Mouse (Mus musculus): ENCODE results near the gene Mrpl44. TPM values are rescaled to one million over a fixed set of nuclear protein-coding genes. Genes with fewer than 3 reads are reported as not detected.

Gene Mrpl44
- polyA plus RNA-seq, 1 experiment = 36.2 TPM

DNA sequence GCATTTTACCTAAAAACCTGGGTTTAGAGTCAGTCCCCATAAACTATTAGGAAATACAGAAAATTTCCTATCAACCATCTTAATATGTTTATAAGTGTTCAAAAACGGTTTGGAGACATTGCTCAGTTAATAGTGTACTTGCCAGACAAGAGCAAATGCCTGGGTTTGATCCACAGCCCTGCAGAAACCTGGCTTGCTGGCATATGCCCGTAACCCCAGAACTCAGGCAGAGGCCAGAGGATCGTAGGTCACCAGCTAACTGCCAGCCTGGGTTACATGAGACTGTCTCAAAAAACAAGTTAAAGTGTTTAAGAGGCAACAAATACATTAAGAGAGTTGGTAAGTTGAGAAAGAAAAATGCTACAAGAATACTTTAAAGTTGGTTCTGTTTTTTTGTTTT, 20.9 kb upstream of the Mrpl44 start:
- TF ChIP-seq CTCF (IDR thresholded peaks at IDR 0.05; ENCODE audit: low read depth, low read length) (no peak), EP300 (IDR thresholded peaks at IDR 0.05; ENCODE audit: insufficient read depth, low read depth, low read length) (no peak), POLR2A (IDR thresholded peaks at IDR 0.05; ENCODE audit: insufficient read depth, low read length) (no peak)
- H3K9me3 ChIP-seq (replicated peaks; ENCODE audit: control insufficient read depth, insufficient read depth, low read length, poor library complexity, severe bottlenecking) = no peaks in the 10 kb centered on the region
- H3K27me3 ChIP-seq (ENCODE audit: control insufficient read depth, insufficient read depth, low read length, poor library complexity, severe bottlenecking) = no peaks in the 10 kb centered on the region
- no peaks in the 10 kb centered on the region for H3K36me3 ChIP-seq (ENCODE audit: control insufficient read depth, insufficient read depth, low read length, poor library complexity, severe bottlenecking)
- H3K27ac ChIP-seq (ENCODE audit: insufficient read depth, low read length) = no peak overlapping the region
- no peak overlapping the region for H3K9ac ChIP-seq (ENCODE audit: low read depth, poor library complexity, severe bottlenecking)
- no peaks in the 10 kb centered on the region for H3K4me1 ChIP-seq (ENCODE audit: control insufficient read depth, insufficient read depth, low read length)
- H3K4me3 ChIP-seq (ENCODE audit: low read depth, low read length) = no peak overlapping the region

GRCm38 (mm10) chr1:79755376-79755775, 20.4 kb upstream of the Mrpl44 start:
- Histone ChIP-seq H3K4me3 (ENCODE audit: low read depth, low read length) (no peak overlapping the region), H3K27me3 (ENCODE audit: control insufficient read depth, insufficient read depth, low read length, poor library complexity, severe bottlenecking) (no peaks in the 10 kb centered on the region), H3K27ac (ENCODE audit: insufficient read depth, low read length) (no peak overlapping the region), H3K9me3 (replicated peaks; ENCODE audit: control insufficient read depth, insufficient read depth, low read length, poor library complexity, severe bottlenecking) (no peaks in the 10 kb centered on the region), H3K4me1 (ENCODE audit: control insufficient read depth, insufficient read depth, low read length) (no peaks in the 10 kb centered on the region), H3K9ac (ENCODE audit: low read depth, poor library complexity, severe bottlenecking) (no peak overlapping the region), H3K36me3 (ENCODE audit: control insufficient read depth, insufficient read depth, low read length, poor library complexity, severe bottlenecking) (no peaks in the 10 kb centered on the region)
- no peak for TF ChIP-seq CTCF (IDR thresholded peaks at IDR 0.05; ENCODE audit: low read depth, low read length)
- no peak for TF ChIP-seq POLR2A (IDR thresholded peaks at IDR 0.05; ENCODE audit: insufficient read depth, low read length)
- TF ChIP-seq EP300 (IDR thresholded peaks at IDR 0.05; ENCODE audit: insufficient read depth, low read depth, low read length) = no peak

DNA sequence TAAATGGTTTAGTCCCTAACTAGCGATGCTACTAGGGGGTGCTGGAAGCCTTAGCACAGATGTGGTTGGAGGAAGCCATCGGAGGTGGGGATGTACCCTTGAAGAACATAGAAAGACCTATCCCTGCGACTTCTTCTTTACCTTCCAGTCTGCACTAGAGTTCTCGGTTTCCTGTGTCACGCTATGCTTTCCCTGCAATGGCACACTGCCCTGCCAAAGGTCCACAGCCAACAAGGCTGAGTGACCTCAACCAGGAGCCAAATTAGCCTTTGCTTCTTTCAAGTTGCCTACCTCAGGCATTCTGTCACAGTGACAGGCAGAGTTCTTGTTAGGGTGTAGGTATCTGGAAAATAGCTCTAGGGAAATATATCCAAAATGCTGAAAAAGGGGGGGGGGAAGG, 19.4 kb upstream of the Mrpl44 start:
- H3K4me3 ChIP-seq (ENCODE audit: low read depth, low read length) = no peak overlapping the region
- no peak overlapping the region for H3K27ac ChIP-seq (ENCODE audit: insufficient read depth, low read length)
- no peaks in the 10 kb centered on the region for H3K4me1 ChIP-seq (ENCODE audit: control insufficient read depth, insufficient read depth, low read length)
- H3K9me3 ChIP-seq (replicated peaks; ENCODE audit: control insufficient read depth, insufficient read depth, low read length, poor library complexity, severe bottlenecking) = no peaks in the 10 kb centered on the region
- no peak overlapping the region for H3K9ac ChIP-seq (ENCODE audit: low read depth, poor library complexity, severe bottlenecking)
- H3K36me3 ChIP-seq (ENCODE audit: control insufficient read depth, insufficient read depth, low read length, poor library complexity, severe bottlenecking) = no peaks in the 10 kb centered on the region
- TF ChIP-seq POLR2A (IDR thresholded peaks at IDR 0.05; ENCODE audit: insufficient read depth, low read length) (no peak), EP300 (IDR thresholded peaks at IDR 0.05; ENCODE audit: insufficient read depth, low read depth, low read length) (no peak), CTCF (IDR thresholded peaks at IDR 0.05; ENCODE audit: low read depth, low read length) (no peak)
- no peaks in the 10 kb centered on the region for H3K27me3 ChIP-seq (ENCODE audit: control insufficient read depth, insufficient read depth, low read length, poor library complexity, severe bottlenecking)

DNA sequence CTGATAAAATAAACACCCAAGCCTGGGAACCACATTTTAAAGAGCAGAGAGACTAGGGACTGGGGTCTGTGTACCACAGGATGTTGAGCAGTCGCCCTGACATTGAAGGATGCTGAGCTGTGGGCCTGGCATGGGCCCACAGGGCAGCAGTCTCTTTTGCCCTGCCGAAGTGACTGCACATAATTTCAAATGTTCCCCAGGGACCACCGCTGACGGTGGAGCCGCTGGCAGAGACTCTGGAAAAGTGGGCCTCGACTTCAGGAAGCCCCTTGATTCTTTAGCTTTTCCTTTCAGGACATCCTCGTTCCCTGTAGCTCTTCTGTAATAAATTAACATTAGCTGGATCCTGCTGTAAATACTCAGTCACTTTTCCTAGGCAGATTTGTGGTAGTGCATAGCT, 18.7 kb upstream of the Mrpl44 start:
- TF ChIP-seq CTCF (IDR thresholded peaks at IDR 0.05; ENCODE audit: low read depth, low read length) (no peak), POLR2A (IDR thresholded peaks at IDR 0.05; ENCODE audit: insufficient read depth, low read length) (no peak), EP300 (IDR thresholded peaks at IDR 0.05; ENCODE audit: insufficient read depth, low read depth, low read length) (no peak)
- H3K4me1 ChIP-seq (ENCODE audit: control insufficient read depth, insufficient read depth, low read length) = no peaks in the 10 kb centered on the region
- no peaks in the 10 kb centered on the region for H3K9me3 ChIP-seq (replicated peaks; ENCODE audit: control insufficient read depth, insufficient read depth, low read length, poor library complexity, severe bottlenecking)
- H3K36me3 ChIP-seq (ENCODE audit: control insufficient read depth, insufficient read depth, low read length, poor library complexity, severe bottlenecking) = no peaks in the 10 kb centered on the region
- H3K27me3 ChIP-seq (ENCODE audit: control insufficient read depth, insufficient read depth, low read length, poor library complexity, severe bottlenecking) = no peaks in the 10 kb centered on the region
- H3K4me3 ChIP-seq (ENCODE audit: low read depth, low read length) = no peak overlapping the region
- H3K27ac ChIP-seq (ENCODE audit: insufficient read depth, low read length) = no peak overlapping the region
- no peak overlapping the region for H3K9ac ChIP-seq (ENCODE audit: low read depth, poor library complexity, severe bottlenecking)

GRCm38 (mm10) chr1:79757597-79757996, 18.2 kb upstream of the Mrpl44 start:
- Histone ChIP-seq H3K9me3 (replicated peaks; ENCODE audit: control insufficient read depth, insufficient read depth, low read length, poor library complexity, severe bottlenecking) (no peaks in the 10 kb centered on the region), H3K27ac (ENCODE audit: insufficient read depth, low read length) (no peak overlapping the region), H3K4me3 (ENCODE audit: low read depth, low read length) (no peak overlapping the region), H3K36me3 (ENCODE audit: control insufficient read depth, insufficient read depth, low read length, poor library complexity, severe bottlenecking) (no peaks in the 10 kb centered on the region), H3K27me3 (ENCODE audit: control insufficient read depth, insufficient read depth, low read length, poor library complexity, severe bottlenecking) (no peaks in the 10 kb centered on the region), H3K9ac (ENCODE audit: low read depth, poor library complexity, severe bottlenecking) (no peak overlapping the region), H3K4me1 (ENCODE audit: control insufficient read depth, insufficient read depth, low read length) (peaks cover 2% of the 10 kb centered on the region)
- no peak for TF ChIP-seq CTCF (IDR thresholded peaks at IDR 0.05; ENCODE audit: low read depth, low read length)
- no peak for TF ChIP-seq EP300 (IDR thresholded peaks at IDR 0.05; ENCODE audit: insufficient read depth, low read depth, low read length)
- TF ChIP-seq POLR2A (IDR thresholded peaks at IDR 0.05; ENCODE audit: insufficient read depth, low read length) = no peak

DNA sequence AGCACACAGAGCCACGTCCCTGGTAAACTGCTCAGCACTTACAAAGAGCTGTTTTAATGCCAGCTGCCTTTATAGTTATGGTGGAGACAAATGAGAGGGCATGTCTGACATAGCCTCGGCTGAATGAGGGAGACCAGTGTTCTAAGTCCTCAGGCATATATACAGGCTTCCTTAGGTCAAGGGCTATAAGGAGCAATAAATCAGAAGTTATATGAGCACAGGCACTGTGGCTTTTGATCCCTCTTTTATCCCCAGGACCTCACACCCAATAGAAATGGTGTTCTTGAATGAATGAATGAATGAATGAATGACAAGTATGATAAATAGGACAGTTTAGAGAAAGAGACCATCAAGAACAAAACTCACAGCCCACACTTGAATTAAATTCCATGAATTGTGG, 16.8 kb upstream of the Mrpl44 start:
- no peaks in the 10 kb centered on the region for H3K27me3 ChIP-seq (ENCODE audit: control insufficient read depth, insufficient read depth, low read length, poor library complexity, severe bottlenecking)

More for the DNA sequence above, 16.8 kb upstream of the Mrpl44 start:
- H3K27ac ChIP-seq (ENCODE audit: insufficient read depth, low read length) = no peak overlapping the region
- no peaks in the 10 kb centered on the region for H3K9me3 ChIP-seq (replicated peaks; ENCODE audit: control insufficient read depth, insufficient read depth, low read length, poor library complexity, severe bottlenecking)
- peaks cover 2% of the 10 kb centered on the region for H3K4me1 ChIP-seq (ENCODE audit: control insufficient read depth, insufficient read depth, low read length)
- TF ChIP-seq CTCF (IDR thresholded peaks at IDR 0.05; ENCODE audit: low read depth, low read length) = no peak
- TF ChIP-seq POLR2A (IDR thresholded peaks at IDR 0.05; ENCODE audit: insufficient read depth, low read length) = no peak
- TF ChIP-seq EP300 (IDR thresholded peaks at IDR 0.05; ENCODE audit: insufficient read depth, low read depth, low read length) = no peak
- no peak overlapping the region for H3K4me3 ChIP-seq (ENCODE audit: low read depth, low read length)
- H3K36me3 ChIP-seq (ENCODE audit: control insufficient read depth, insufficient read depth, low read length, poor library complexity, severe bottlenecking) = no peaks in the 10 kb centered on the region
- no peak overlapping the region for H3K9ac ChIP-seq (ENCODE audit: low read depth, poor library complexity, severe bottlenecking)
